Mouse (Mus musculus): ENCODE data around the gene Coro1c.

- TF ChIP-seq GATA1 (IDR thresholded peaks at IDR 0.05; ENCODE audit: borderline replicate concordance, low read length) (no peak), FLI1 (IDR thresholded peaks at IDR 0.05; ENCODE audit: low read length) (no peak)
These were observed 25.2 kb downstream of the Coro1c start for GRCm38 (mm10) chr5:113883384-113883771.

Measured in megakaryocyte, embryonic 14.5 days (primary cell).